Mouse (Mus musculus) layer of hippocampus, adult 9-10 months (tissue): Measurements from ENCODE around the gene Prelp.

Source experiments
- DNase-seq: peaks from one replicate; pipeline ENCODE4 v3.0.0; 2022; ENCODE audit warnings: low spot score

Gene Prelp

GRCm38 (mm10) chr1:133899043-133899542 is 22.1 kb downstream of the Prelp start:
- DNase-seq: no peak

GRCm38 (mm10) chr1:133897293-133897692 is 23.9 kb downstream of the Prelp start:
- DNase-seq: no peak

GRCm38 (mm10) chr1:133891489-133891888 is 29.7 kb downstream of the Prelp start:
- DNase-seq: no peak

DNA sequence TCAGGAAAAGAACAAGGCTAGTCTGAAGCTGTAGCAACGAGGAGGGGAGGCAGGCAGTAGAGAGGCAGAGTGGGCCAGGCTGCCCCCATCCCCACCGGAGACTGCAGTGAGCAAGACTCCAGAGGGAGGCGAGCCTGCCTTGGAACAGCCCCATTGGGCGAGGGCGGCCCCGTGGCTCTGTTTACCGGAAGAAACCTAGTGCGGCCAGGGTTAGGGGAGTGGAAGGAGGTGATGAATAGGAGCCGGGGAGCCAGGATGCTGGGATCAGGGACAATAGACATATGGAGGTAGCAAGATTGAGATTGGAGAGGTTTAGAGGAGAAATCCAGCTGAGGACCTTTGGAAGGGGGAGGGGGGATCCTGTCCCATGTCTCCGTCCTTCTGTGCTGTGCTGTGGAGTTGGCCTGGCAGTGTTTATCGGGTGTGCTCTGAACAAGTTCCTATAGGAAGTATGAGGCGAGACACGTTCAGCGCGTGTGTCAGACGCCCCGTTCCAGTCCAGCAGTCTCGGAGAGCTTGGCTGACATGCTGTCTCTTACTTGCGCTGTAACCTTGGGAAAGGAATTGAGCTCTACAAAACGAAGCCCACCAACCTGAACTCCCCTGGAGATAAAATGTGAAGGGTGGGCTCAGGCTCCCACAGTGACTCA is 31.1 kb downstream of the Prelp start:
- no peak for DNase-seq

- DNase-seq: no peak
Measured at GRCm38 (mm10) chr1:133887538-133888250, 33.5 kb downstream of the Prelp start.

- DNase-seq: no peak
Measured at GRCm38 (mm10) chr1:133887044-133887443, 34.2 kb downstream of the Prelp start.

DNA sequence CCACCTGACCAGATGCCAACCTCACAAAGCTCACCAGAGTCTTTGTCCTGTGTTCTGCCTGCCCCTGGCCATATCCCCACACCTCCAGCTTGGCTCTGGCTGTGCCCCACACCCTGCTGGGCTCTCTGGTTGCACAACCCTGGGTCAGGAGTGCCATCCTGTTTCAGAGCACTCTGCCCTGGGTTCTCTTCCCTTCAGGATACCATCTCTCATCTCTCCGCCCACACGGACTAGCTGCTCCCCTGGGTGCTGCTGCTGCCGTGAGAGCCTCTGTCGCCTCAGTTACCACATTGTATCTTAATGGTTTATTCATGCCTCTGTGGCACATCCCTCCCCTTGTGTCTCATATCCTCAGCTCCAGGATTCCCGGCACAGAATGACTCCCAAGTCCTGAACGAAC is 34.8 kb downstream of the Prelp start:
- DNase-seq: no peak

- no peak for DNase-seq
Measured at GRCm38 (mm10) chr1:133885811-133886210, 35.4 kb downstream of the Prelp start.

DNA sequence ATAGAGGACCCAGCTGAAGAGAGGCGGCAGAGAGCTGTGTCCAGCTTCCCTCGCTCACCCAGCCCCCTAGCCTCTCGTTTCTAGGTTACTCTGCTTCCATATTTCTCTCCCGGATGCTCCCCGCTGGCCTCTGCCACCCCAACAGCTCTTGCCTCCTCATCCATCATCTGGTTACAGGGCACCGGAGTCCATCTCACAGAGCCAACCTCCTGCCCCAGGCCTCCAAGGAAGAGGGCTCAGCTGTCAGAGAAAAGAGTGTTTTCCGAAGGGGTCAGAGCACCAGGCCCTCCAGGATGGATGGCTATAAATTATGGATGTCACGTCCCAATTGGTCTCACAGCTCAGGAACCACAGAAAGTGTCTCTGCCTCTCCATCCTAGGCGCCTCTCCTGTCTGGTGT is 36.5 kb downstream of the Prelp start:
- no peak for DNase-seq

DNA sequence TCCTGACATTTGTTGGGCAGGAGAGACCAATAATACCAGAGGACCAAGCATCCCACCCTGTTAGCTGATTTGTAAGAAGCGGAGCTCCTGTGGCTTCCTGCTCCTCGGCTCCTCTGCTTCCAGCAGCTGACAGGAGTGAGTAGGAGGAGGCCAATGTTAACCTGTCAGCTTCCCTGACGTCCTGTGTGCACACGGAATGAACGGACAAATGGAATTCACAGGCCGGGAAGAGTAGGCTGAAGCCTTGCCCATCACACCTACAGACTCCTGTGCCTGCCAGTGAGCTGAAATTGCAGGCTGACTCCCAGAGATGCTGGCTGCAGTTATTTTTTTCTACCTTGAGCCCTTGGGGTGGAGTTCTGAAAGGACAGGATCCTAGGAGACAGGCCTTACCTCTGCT is 37.1 kb downstream of the Prelp start:
- DNase-seq: no peak

GRCm38 (mm10) chr1:133882283-133883217 is 38.7 kb downstream of the Prelp start:
- DNase-seq: no peak

DNA sequence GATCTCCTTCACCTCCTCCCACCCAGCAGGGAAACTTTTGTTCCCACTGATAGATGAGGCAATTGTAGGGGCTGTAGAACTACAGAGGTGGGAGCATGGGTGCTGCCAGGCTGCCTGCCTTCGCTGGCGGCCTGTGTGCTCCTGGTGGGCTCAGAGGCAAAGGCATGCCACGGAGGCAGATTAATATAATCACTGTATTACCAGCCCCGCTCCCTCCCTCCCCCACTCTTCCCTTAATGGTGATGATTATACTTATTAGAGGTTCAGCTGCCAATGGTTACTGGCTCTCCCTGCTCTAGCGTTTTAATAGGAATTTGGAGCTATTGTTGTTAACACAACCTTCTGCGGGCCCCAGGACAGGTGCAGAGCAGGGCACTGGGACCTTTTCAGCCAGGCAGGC is 39.4 kb downstream of the Prelp start:
- no peak for DNase-seq

DNA sequence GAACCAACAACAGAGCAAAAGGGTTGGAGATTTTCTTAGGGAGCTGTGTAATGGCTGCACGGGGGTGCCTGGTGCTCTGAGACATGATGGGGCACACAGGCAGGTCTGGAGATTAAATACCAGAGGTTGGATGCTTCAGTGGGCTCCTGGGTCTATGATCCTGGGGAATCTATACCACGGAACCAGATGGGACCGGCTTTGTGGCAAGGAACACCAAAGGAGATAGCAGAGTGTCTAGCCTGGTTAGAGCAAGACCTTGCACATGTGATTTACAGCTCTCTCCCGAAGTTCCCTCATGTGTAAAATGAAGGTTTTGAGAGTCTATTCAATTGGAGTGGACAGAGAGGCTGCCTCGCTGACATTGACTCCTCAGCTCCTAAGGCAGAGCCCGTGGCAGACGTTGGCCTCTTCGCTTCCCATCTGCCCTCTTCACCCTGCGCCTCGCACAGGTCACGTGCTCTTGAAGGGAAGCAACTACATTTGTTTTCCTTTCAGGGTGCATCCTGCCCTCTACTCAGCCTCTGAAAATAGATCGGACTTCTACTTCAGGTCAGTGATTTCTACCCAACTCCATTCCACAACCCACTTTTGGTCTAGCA is 42.3 kb downstream of the Prelp start:
- no peak for DNase-seq

DNA sequence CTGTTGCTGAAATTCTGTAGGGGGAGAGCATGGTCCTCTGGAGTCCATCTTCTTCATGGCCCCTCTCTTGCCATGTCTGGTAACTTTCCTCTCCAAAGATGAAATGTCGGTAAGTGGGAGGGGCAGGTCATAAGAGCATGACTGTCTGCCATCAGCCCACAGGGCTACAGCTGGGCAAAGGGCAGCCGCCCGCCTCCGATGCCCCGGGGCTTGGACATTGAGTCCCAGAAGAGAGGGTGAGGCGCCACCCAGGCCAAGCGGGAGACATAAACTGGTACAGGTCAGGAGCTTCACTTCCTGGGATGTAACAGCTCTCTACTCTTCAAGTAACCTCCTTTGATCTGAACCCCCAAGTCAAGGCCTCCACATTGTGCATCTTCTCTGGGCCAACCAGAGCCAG is 44.3 kb downstream of the Prelp start:
- DNase-seq: no peak

GRCm38 (mm10) chr1:133873086-133873813 is 48.0 kb downstream of the Prelp start:
- no peak for DNase-seq

- no peak for DNase-seq
Measured at GRCm38 (mm10) chr1:133871241-133871640, 50.0 kb downstream of the Prelp start.

DNA sequence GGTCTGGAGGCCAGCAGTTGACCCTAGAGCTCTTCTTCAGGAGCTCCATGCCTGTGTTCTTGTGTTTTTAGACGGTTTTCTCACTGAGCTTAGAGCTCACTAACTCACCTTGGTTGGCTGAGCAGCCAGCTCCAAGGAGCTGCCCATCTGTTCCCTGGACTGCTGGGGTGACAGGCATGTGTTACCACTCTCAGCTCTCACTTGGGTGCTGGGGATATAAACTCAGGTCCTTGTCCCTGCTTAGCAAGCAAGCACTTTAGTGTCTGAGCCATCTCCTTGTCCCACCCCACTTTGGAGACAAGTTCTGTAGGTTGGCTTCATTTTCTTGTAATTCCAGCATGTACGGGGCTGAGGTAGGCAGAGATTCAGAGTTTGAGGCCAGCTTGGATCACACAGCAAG is 52.0 kb downstream of the Prelp start:
- no peak for DNase-seq

DNA sequence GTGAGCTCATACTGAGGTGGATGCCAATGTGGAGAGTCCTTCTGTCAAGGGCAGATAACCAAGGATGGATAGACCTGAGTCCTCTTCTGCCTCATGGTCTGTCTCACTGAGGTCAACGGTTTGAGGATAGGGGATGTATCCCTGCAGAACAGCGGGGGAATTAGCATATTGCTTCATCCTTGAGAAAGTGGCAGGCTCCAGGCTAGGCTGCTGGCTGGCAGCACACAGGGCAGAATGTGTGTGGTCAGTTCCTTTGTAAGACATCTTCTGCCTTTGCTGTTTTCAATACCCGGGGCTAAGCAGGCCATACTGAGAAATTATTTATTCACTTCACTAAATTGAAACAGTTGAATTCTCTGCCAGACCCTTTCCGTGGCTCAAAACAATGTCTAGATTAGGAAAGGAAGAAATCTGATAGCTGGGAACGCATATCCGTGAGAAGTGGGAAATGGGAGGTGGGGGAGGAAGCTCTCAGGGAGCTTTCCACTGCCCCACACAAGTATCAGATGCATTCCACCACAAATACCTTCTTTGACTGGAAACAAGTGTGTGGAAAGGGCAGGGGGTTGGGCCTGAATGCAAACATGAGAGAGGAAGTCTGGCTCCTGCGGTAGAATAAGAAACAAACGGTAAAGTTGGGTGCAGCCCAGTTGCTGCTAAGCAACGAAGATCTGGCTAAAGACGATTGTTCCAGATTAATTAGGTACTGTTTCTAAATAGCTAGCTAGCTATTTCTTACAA is 57.8 kb downstream of the Prelp start:
- DNase-seq: no peak

DNA sequence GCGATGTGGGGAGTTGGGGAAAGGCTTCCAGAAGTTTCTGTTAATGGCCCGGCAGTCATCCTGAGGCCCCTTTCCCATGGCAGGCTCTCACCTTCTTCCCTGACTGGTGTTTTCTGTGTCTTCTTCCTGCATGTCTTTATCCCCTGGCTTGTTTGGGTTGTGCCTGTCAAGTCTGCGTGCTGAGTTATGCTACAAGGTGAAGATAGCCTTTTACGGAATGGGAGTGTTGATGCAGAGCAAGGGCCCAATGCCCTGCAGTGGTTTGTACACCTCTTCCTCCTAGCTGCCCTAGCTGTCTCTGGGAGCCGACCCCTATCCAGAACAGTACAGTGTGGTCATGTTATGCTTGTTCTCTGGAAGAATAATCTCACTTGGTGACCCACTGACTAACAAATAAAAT is 60.2 kb downstream of the Prelp start:
- no peak for DNase-seq
